Mouse (Mus musculus): ENCODE measurements around the gene Dnajb4.

Dnajb4 gene

DNA sequence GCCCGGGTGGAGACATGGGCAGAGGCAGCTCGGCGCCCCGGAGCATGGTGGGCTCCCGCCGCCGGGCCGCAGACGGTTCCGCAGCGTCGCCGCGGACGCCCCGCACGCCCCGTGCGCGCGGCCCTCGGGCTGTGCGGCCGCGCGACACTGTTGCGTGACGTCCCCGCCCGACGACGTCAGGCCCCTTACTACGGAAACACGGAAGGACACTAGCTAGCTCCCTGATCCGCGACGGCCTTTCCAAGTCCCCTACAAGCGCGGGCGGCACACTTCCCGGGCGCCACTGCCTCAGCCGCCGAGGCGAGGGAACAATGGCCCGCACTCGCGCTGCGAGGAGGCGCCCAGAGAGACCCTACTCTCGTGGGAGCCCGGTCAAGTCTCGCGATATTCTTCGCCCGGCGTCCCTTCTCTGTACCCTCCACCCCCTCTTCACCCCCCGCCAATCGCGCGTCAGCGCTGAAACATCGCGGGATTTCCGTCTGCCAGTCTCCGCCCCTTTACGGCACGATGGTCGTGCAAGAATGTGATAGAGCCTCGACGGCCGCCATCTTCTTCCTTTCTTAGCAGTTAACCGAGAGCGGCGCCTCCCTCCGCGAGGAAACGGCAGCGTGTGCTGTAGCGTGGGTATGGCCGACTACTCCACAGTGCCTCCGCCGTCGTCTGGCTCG lies at the start of gene Dnajb4, which contains the start of gene Fubp1:
Dnajb4 (minus strand) TSS at position 336 of the 668 bp plus-strand sequence.
Fubp1 (plus strand) TSS at position 456 of the 668 bp plus-strand sequence.
- DNase-seq (ENCODE audit: low spot score in 2 of 2) = peak; percentile 100

DNA sequence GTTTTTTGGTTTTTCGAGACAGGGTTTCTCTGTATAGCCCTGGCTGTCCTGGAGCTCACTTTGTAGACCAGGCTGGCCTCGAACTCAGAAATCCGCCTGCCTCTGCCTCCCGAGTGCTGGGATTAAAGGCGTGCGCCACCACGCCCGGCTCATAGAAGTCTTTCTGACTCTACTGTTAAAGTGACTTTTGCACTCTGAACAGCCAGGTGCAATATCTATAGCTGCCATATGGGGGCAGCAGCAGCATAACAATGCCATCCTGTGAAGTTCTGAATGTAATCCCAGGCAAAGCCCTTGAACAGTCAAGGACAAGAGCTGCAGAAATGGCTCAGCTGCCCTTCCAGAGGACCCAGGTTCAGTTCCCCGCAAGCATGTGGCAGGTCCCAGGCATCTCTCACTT lies 49.3 kb upstream of the Dnajb4 start:
- DNase-seq (ENCODE audit: low spot score in 2 of 2) = peak; percentile 16 to 34

DNA sequence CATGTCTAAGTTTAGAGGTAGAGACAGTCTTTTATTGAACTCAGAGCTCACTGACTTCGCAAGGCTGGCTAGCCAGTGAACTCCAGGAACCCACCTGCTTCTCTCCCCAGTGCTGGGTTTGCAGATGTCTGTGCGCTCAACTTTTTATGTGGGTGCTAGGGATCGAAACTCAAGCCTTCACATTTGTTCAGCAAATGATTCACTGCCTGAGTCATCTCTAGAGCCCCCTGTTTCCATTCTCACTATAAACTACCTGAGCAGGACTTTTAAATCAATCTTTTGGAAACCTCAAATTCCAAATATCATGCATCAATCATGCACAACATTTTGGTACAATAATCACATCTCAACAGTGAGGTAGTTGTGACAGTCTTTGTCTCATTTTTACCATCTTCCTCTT lies 47.4 kb upstream of the Dnajb4 start:
- no peak for DNase-seq (ENCODE audit: low spot score in 2 of 2)

DNA sequence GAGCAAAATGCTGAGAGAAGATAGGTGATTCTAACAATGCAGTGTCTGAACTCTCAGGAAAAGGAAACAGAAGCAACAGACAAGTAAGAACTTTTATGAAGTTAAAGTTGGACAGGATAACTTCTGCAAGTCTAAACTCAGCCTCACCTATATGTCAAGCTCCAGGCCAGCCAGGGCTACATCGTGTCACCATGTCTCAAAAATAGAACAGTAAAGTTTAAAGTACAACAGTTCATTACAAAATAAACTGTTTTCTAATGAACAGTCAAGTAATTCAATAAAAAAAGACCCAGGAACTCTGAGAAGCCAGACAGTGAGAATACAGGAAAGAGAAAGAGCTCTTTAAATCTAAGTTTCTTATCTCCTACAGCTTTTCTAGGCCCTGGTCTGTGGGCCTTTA lies 40.4 kb upstream of the Dnajb4 start:
- no peak for DNase-seq (ENCODE audit: low spot score in 2 of 2)

DNA sequence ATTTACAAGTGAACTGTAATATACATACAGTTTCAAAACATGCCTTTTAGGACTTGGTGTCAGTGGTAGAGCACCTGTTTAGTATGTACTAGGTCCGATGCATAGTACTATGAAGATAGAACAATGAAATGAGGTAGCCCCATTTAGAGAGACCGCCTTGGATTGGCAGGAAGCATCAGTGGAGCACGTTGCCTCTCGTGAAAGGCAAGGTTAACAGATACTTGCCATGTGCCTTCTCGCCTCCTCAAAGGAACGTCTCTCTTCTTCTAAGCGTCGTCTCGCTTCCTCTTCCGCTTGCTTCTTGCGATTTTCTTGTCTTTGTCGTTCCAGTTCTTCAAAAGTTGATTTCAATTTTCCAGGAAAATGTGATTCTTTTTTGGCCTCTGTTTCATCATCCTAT lies 37.6 kb upstream of the Dnajb4 start:
- DNase-seq (ENCODE audit: low spot score in 2 of 2) = no peak

DNA sequence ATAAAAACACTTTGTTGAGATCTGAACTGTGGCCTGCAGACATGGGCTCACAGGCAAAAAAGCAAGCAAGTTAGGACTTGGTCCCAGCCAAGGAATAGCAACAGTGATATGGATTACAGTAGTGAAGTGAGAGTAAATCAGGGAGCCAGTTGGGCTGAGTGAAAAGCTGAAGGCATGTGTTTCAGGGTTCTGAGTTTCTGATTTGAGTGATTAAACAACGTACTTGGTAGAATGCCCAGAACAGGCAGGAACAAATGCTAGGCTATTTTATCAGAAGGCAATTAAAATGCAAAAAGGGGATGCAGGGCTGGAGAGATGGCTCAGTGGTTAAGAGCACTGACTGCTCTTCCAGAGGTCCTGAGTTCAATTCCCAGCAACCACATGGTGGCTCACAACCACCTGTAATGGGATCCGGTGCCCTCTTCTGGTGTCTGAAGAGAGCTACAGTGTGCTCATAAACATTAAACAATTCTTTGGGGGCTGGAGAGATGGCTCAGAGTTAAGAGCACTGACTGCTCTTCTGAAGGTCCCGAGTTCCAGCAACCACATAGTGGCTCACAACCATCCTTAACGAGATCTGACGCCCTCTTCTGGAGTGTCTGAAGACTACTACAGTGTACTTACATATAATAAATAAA lies 35.3 kb upstream of the Dnajb4 start:
- DNase-seq (ENCODE audit: low spot score in 2 of 2) = no peak

DNA sequence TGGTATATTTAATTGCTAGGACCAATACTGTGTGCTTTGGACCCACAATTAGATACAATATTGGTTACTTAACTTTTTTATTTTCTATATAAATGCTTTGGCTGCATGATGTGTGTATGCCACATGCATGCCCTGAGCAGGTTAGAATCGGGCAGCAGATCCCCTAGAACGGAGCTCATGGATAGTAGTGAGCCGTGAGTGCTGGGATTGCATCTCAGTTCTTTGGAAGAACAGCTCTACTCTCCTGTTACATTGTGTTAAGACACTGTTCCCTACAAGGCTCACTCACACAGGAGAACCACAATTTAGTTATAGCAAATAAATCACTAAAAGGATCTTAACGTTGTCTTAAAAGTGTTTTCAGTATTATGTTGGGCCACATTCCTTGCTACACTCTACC lies 33.2 kb upstream of the Dnajb4 start:
- DNase-seq (ENCODE audit: low spot score in 2 of 2) = no peak

GRCm38 (mm10) chr3:152241098-152241497 lies 31.0 kb upstream of the Dnajb4 start:
- no peak for DNase-seq (ENCODE audit: low spot score in 2 of 2)

GRCm38 (mm10) chr3:152239592-152239991 lies 29.5 kb upstream of the Dnajb4 start:
- no peak for DNase-seq (ENCODE audit: low spot score in 2 of 2)

DNA sequence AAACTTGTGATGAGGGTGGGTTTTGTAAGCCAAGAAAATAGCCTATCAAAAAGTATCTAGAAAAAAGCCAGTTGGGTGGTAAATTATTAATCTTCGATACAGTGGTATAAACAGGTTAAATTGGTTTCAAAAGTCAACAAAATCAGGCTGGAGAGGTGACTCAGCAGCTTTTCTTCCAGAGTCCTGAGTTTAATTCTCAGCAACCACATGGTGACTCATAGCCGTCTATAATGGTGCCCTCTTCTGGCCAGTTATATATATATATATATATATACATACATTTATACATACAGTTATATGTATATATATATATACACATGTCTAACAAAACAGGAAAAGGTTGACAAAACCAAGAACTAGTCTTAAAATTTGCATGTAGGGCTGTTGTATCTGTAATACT lies 28.7 kb upstream of the Dnajb4 start:
- DNase-seq (ENCODE audit: low spot score in 2 of 2) = peak; percentile 10 to 19

DNA sequence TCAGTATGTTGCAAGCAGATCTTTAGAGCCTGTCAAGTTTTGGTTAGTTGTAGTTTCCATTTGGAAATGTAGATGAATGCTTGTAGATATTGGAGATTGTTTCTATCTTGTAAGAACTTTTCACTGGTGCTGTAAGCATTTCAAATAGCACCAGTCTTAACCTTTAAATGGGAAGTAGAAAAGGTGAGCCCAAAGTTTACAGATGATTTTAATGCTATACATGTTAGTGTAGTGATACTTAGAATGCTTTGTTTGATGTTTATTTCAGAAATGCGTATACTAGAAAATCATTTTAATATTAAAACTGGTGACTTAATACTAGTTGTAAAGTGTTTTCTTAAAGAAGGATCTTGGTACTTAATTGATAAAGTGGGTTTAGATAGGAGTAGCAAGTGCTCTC lies 25.7 kb upstream of the Dnajb4 start:
- no peak for DNase-seq (ENCODE audit: low spot score in 2 of 2)

- no peak for DNase-seq (ENCODE audit: low spot score in 2 of 2)
Observed at GRCm38 (mm10) chr3:152235238-152235637, 25.1 kb upstream of the Dnajb4 start.

- DNase-seq (ENCODE audit: low spot score in 2 of 2) = no peak
Observed at GRCm38 (mm10) chr3:152231333-152232100, 21.4 kb upstream of the Dnajb4 start.

GRCm38 (mm10) chr3:152229271-152229670 lies 19.2 kb upstream of the Dnajb4 start:
- no peak for DNase-seq (ENCODE audit: low spot score in 2 of 2)

GRCm38 (mm10) chr3:152228843-152229242 lies 18.7 kb upstream of the Dnajb4 start:
- no peak for DNase-seq (ENCODE audit: low spot score in 2 of 2)

DNA sequence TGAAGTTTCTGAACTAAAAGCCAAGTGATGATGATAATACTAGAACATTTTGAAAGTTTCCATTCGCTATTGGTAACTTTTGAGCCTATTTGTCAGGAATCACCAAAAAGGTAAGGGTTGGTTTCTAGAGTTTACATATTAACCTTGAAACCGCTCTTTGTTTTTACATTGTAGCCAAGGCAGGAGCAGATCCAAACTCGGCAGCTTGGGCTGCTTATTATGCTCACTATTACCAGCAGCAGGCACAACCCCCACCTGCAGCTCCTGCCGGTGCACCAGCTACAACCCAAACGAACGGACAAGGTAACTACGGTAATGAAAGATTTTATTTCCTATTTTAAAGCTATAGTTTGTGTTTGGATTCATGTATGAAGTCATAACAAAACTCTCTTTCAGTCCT lies 15.8 kb upstream of the Dnajb4 start:
- DNase-seq (ENCODE audit: low spot score in 2 of 2) = no peak

- no peak for DNase-seq (ENCODE audit: low spot score in 2 of 2)
Observed at GRCm38 (mm10) chr3:152224918-152225317, 14.8 kb upstream of the Dnajb4 start.

DNA sequence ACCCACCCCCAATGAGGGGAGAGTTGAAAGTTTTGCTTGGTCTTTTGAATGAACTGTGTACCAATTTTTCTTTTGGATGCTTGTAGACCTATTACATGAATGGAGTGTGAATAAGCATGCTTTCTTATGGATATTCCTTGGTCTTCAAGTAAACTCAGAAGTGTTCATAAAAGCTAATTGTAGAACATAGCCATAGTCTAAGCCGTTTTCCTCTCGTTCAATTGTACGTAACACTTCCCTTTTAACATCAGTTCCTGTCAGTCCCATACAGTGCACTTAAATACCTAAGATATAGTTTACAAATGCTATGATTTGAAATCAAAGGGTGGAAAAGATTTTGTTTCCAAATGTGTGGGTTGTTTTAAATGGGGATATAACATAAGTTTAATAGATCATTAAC lies 3.3 kb upstream of the Dnajb4 start:
- DNase-seq (ENCODE audit: low spot score in 2 of 2) = no peak

DNA sequence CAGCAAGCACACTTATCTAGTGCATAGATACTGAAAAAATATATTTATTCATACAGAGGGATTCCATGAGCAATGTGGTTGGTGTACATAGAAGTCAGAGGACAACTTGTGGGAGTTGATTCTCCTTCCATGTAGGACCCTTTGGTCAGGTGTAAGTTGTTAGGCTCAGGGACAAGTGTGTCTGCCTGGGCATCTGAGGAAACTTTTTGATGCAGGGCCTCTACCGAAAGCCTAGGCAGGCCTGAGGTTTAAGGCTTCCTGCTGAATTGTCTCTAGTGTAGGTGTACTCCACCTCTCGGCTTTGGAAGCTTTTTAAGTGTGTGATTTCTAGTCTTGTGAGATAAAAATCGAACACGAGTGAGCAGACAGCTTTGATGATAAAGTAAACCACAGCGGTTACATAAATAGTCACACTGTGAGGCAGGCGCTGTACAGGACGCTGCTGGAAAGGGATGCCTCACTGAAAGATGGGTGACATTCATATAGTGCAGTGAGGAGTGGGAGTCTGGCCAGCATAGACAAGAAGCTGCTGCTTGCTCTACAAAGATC lies 1.7 kb upstream of the Dnajb4 start:
- peak; percentile 18 to 20 for DNase-seq (ENCODE audit: low spot score in 2 of 2)

- DNase-seq (ENCODE audit: low spot score in 2 of 2) = peak; percentile 41 to 68
Observed at GRCm38 (mm10) chr3:152210728-152211391, 758 bp upstream of the Dnajb4 start.

GRCm38 (mm10) chr3:152209177-152209966 lies 730 bp downstream of the Dnajb4 start:
- peak; percentile 42 to 58 for DNase-seq (ENCODE audit: low spot score in 2 of 2)
